8 mouse cellular contexts compared by ENCODE assay signal in genomic region chr12:79838181-79838961, GRCm38 (mm10).
A peak's percentile ranks its signal among the peaks of the same experiment; 100 is the strongest.
DNase-seq lines count a peak whose midpoint lies in the region; ATAC-seq and TF ChIP-seq lines count a peak whose summit lies in the region.

No protein-coding gene starts in this region.

- no peak overlapping the region for H3K4me2 ChIP-seq in intestine, embryonic 15.5 days (replicated peaks)
- H3K4me2 ChIP-seq in limb, embryonic 15.5 days = no peak overlapping the region
- H3K4me2 ChIP-seq in neural tube, embryonic 15.5 days = no peak overlapping the region

- peak; percentile 55 to 73 for DNase-seq in lung, adult 18-20 months
- no peak for DNase-seq in lung, adult 2 months
- peak; percentile 22 for DNase-seq in c-Kit-positive CD71-positive TER-119-positive erythroid progenitor cells, embryonic 14.5 days (ENCODE audit: low spot score)
- DNase-seq in gonadal fat pad, adult 2 months (ENCODE audit: low read depth) = peak; percentile 57

- 36% methylated on average over 6 of the region's 6 CpGs for WGBS in lung, adult 2 months
- WGBS in intestine, embryonic 15.5 days = 58% methylated on average over 6 of the region's 6 CpGs
- WGBS in limb, embryonic 15.5 days = 61% methylated on average over 6 of the region's 6 CpGs
- WGBS in neural tube, embryonic 15.5 days = 45% methylated on average over 6 of the region's 6 CpGs

- no peak for TF ChIP-seq CTCF in lung, adult 2 months (IDR thresholded peaks at IDR 0.05; ENCODE audit: insufficient read depth, low read length)

- peaks cover 17% of the 10 kb centered on the region for H3K4me1 ChIP-seq in lung, adult 2 months (ENCODE audit: control insufficient read depth, insufficient read depth, low read length)
- peaks cover 39% of the 10 kb centered on the region for H3K4me1 ChIP-seq in intestine, embryonic 15.5 days (replicated peaks)
- H3K4me1 ChIP-seq in limb, embryonic 15.5 days = peaks cover 61% of the 10 kb centered on the region
- peaks cover 34% of the 10 kb centered on the region for H3K4me1 ChIP-seq in neural tube, embryonic 15.5 days

- H3K36me3 ChIP-seq in intestine, embryonic 15.5 days = no peaks in the 10 kb centered on the region
- H3K36me3 ChIP-seq in limb, embryonic 15.5 days = no peaks in the 10 kb centered on the region
- no peaks in the 10 kb centered on the region for H3K36me3 ChIP-seq in neural tube, embryonic 15.5 days

- no peaks in the 10 kb centered on the region for H3K27me3 ChIP-seq in intestine, embryonic 15.5 days (replicated peaks)
- H3K27me3 ChIP-seq in limb, embryonic 15.5 days = no peaks in the 10 kb centered on the region
- no peaks in the 10 kb centered on the region for H3K27me3 ChIP-seq in neural tube, embryonic 15.5 days (replicated peaks)

- peak overlapping the region; percentile 55 for H3K27ac ChIP-seq in intestine, embryonic 15.5 days
- peak overlapping the region; percentile 61 for H3K27ac ChIP-seq in limb, embryonic 15.5 days
- H3K27ac ChIP-seq in neural tube, embryonic 15.5 days (replicated peaks) = peak overlapping the region; percentile 63

- no peaks in the 10 kb centered on the region for H3K9me3 ChIP-seq in intestine, embryonic 15.5 days
- H3K9me3 ChIP-seq in limb, embryonic 15.5 days = no peaks in the 10 kb centered on the region
- no peaks in the 10 kb centered on the region for H3K9me3 ChIP-seq in neural tube, embryonic 15.5 days (replicated peaks)

- TF ChIP-seq POLR2A in lung, adult 2 months (IDR thresholded peaks at IDR 0.05; ENCODE audit: borderline replicate concordance, extremely low read depth, low read depth, low read length) = no peak

- no peak overlapping the region for H3K9ac ChIP-seq in intestine, embryonic 15.5 days
- H3K9ac ChIP-seq in limb, embryonic 15.5 days = no peak overlapping the region
- no peak overlapping the region for H3K9ac ChIP-seq in neural tube, embryonic 15.5 days (replicated peaks)

- peak; percentile 30 for ATAC-seq in intestine, embryonic 15.5 days
- ATAC-seq in limb, embryonic 15.5 days (ENCODE audit: insufficient number of reproducible peaks, low FRiP score, low TSS enrichment, low read depth) = 0 out of 2 replicates have a peak, but pooled peaks have one; percentile 30
- no peak for ATAC-seq in neural tube, embryonic 15.5 days (ENCODE audit: low FRiP score)
- no peak for ATAC-seq in activated CD4-positive, CD25-positive, alpha-beta regulatory T cell, adult 4 months

- no peak overlapping the region for H3K4me3 ChIP-seq in lung, adult 2 months (replicated peaks; ENCODE audit: extremely low read depth, low read depth, low read length)
- H3K4me3 ChIP-seq in intestine, embryonic 15.5 days (replicated peaks) = no peak overlapping the region
- no peak overlapping the region for H3K4me3 ChIP-seq in limb, embryonic 15.5 days
- H3K4me3 ChIP-seq in neural tube, embryonic 15.5 days (replicated peaks) = no peak overlapping the region

Comparison
In these comparisons a context has a peak if more than half of its experiments do, and no peak if none do; other contexts are left out.
1. ATAC-seq: peak in intestine, embryonic 15.5 days (single experiment) and limb, embryonic 15.5 days (single experiment); none in neural tube, embryonic 15.5 days (single experiment) and activated CD4-positive, CD25-positive, alpha-beta regulatory T cell, adult 4 months (single experiment).
2. Peak in every context shown above with its lines, with median percentiles within 50 percentile points of each other: H3K27ac ChIP-seq.